Mouse (Mus musculus): ENCODE data around the gene Tarbp1. TPM values are rescaled to one million over a fixed set of nuclear protein-coding genes. Genes with fewer than 3 reads are reported as not detected.
A peak's percentile ranks its signal among the peaks of the same experiment; 100 is the strongest.

Gene Tarbp1
- polyA plus RNA-seq, 1 experiment from 2014 or later, result 2.2 TPM

- Histone ChIP-seq H3K9ac (ENCODE audit: low read length) (no peak overlapping the region), H3K36me3 (ENCODE audit: control insufficient read depth, insufficient read depth, low read length) (no peaks in the 10 kb centered on the region), H3K4me1 (ENCODE audit: control insufficient read depth, insufficient read depth, low read length) (peaks cover 8% of the 10 kb centered on the region; the same call in 1 of the 2 replicates), H3K4me3 (ENCODE audit: low read depth, low read length) (no peak overlapping the region), H3K27me3 (ENCODE audit: control insufficient read depth, insufficient read depth, low read length) (no peaks in the 10 kb centered on the region), H3K4me2 (no peak overlapping the region), H3K9me3 (ENCODE audit: control insufficient read depth, low read length) (no peaks in the 10 kb centered on the region), H3K27ac (ENCODE audit: low read depth, low read length) (no peak overlapping the region)
- DNase-seq (ENCODE audit: low spot score, missing footprints), result peak; percentile 83
- no peak for ATAC-seq (ENCODE audit: low FRiP score)
- WGBS, result 50% methylated on average over 5 of the region's 5 CpGs
Measured at GRCm38 (mm10) chr8:126395917-126396316, 78.9 kb downstream of the Tarbp1 start.

- Histone ChIP-seq H3K36me3 (ENCODE audit: control insufficient read depth, insufficient read depth, low read length) (no peaks in the 10 kb centered on the region), H3K9me3 (ENCODE audit: control insufficient read depth, low read length) (no peaks in the 10 kb centered on the region), H3K4me2 (no peak overlapping the region), H3K9ac (ENCODE audit: low read length) (no peak overlapping the region), H3K4me1 (ENCODE audit: control insufficient read depth, insufficient read depth, low read length) (peaks cover 8% of the 10 kb centered on the region; the same call in 1 of the 2 replicates), H3K27me3 (ENCODE audit: control insufficient read depth, insufficient read depth, low read length) (no peaks in the 10 kb centered on the region), H3K27ac (ENCODE audit: low read depth, low read length) (no peak overlapping the region), H3K4me3 (ENCODE audit: low read depth, low read length) (no peak overlapping the region)
- 59% methylated on average over 9 of the region's 9 CpGs for WGBS
- ATAC-seq (ENCODE audit: low FRiP score) (no peak), DNase-seq (ENCODE audit: low spot score, missing footprints) (no peak)
Measured at GRCm38 (mm10) chr8:126395386-126395785, 79.5 kb downstream of the Tarbp1 start.

GRCm38 (mm10) chr8:126391541-126391940 lies 83.3 kb downstream of the Tarbp1 start:
- DNase-seq (ENCODE audit: low spot score, missing footprints) (no peak), ATAC-seq (ENCODE audit: low FRiP score) (no peak)
- WGBS, result 78% methylated on average over 2 of the region's 2 CpGs

GRCm38 (mm10) chr8:126387566-126387965 lies 87.3 kb downstream of the Tarbp1 start:
- Histone ChIP-seq H3K4me2 (no peak overlapping the region), H3K9ac (ENCODE audit: low read length) (no peak overlapping the region), H3K27ac (ENCODE audit: low read depth, low read length) (no peak overlapping the region), H3K36me3 (ENCODE audit: control insufficient read depth, insufficient read depth, low read length) (no peaks in the 10 kb centered on the region), H3K27me3 (ENCODE audit: control insufficient read depth, insufficient read depth, low read length) (no peaks in the 10 kb centered on the region), H3K4me3 (ENCODE audit: low read depth, low read length) (no peak overlapping the region), H3K4me1 (ENCODE audit: control insufficient read depth, insufficient read depth, low read length) (peaks cover under 1% of the 10 kb centered on the region; the same call in 1 of the 2 replicates), H3K9me3 (ENCODE audit: control insufficient read depth, low read length) (no peaks in the 10 kb centered on the region)
- ATAC-seq (ENCODE audit: low FRiP score) (no peak), DNase-seq (ENCODE audit: low spot score, missing footprints) (no peak)
- WGBS, result 89% methylated on average over 4 of the region's 4 CpGs

More at GRCm38 (mm10) chr8:126391541-126391940, 83.3 kb downstream of the Tarbp1 start:
- H3K27me3 ChIP-seq (ENCODE audit: control insufficient read depth, insufficient read depth, low read length), result no peaks in the 10 kb centered on the region
- no peak overlapping the region for H3K27ac ChIP-seq (ENCODE audit: low read depth, low read length)
- H3K4me3 ChIP-seq (ENCODE audit: low read depth, low read length), result no peak overlapping the region
- H3K4me2 ChIP-seq, result no peak overlapping the region
- H3K9me3 ChIP-seq (ENCODE audit: control insufficient read depth, low read length), result no peaks in the 10 kb centered on the region
- peaks cover 8% of the 10 kb centered on the region; the same call in 1 of the 2 replicates for H3K4me1 ChIP-seq (ENCODE audit: control insufficient read depth, insufficient read depth, low read length)
- H3K36me3 ChIP-seq (ENCODE audit: control insufficient read depth, insufficient read depth, low read length), result no peaks in the 10 kb centered on the region
- no peak overlapping the region for H3K9ac ChIP-seq (ENCODE audit: low read length)

- no peak overlapping the region for H3K4me3 ChIP-seq (ENCODE audit: low read depth, low read length)
- no peaks in the 10 kb centered on the region for H3K36me3 ChIP-seq (ENCODE audit: control insufficient read depth, insufficient read depth, low read length)
- no peak overlapping the region for H3K4me2 ChIP-seq
- no peaks in the 10 kb centered on the region for H3K27me3 ChIP-seq (ENCODE audit: control insufficient read depth, insufficient read depth, low read length)
- ATAC-seq (ENCODE audit: low FRiP score) (peak; percentile 58; the same call in 1 of the 2 replicates), DNase-seq (ENCODE audit: low spot score, missing footprints) (peak; percentile 89)
- WGBS, result 67% methylated on average over 5 of the region's 5 CpGs
- H3K27ac ChIP-seq (ENCODE audit: low read depth, low read length), result no peak overlapping the region
- no peaks in the 10 kb centered on the region for H3K4me1 ChIP-seq (ENCODE audit: control insufficient read depth, insufficient read depth, low read length)
- no peaks in the 10 kb centered on the region for H3K9me3 ChIP-seq (ENCODE audit: control insufficient read depth, low read length)
- no peak overlapping the region for H3K9ac ChIP-seq (ENCODE audit: low read length)
Measured at GRCm38 (mm10) chr8:126382749-126383148, 92.1 kb downstream of the Tarbp1 start.

- H3K4me1 ChIP-seq (ENCODE audit: control insufficient read depth, insufficient read depth, low read length), result no peaks in the 10 kb centered on the region
- DNase-seq (ENCODE audit: low spot score, missing footprints) (no peak), ATAC-seq (ENCODE audit: low FRiP score) (no peak)
- no peak overlapping the region for H3K9ac ChIP-seq (ENCODE audit: low read length)
- H3K36me3 ChIP-seq (ENCODE audit: control insufficient read depth, insufficient read depth, low read length), result no peaks in the 10 kb centered on the region
- no peak overlapping the region for H3K27ac ChIP-seq (ENCODE audit: low read depth, low read length)
- no peak overlapping the region for H3K4me3 ChIP-seq (ENCODE audit: low read depth, low read length)
- H3K9me3 ChIP-seq (ENCODE audit: control insufficient read depth, low read length), result no peaks in the 10 kb centered on the region
- 43% methylated on average over 14 of the region's 14 CpGs for WGBS
- no peaks in the 10 kb centered on the region for H3K27me3 ChIP-seq (ENCODE audit: control insufficient read depth, insufficient read depth, low read length)
- H3K4me2 ChIP-seq, result no peak overlapping the region
Measured at GRCm38 (mm10) chr8:126382216-126382615, 92.6 kb downstream of the Tarbp1 start.

- Histone ChIP-seq H3K27ac (ENCODE audit: low read depth, low read length) (no peak overlapping the region), H3K4me1 (ENCODE audit: control insufficient read depth, insufficient read depth, low read length) (no peaks in the 10 kb centered on the region), H3K36me3 (ENCODE audit: control insufficient read depth, insufficient read depth, low read length) (no peaks in the 10 kb centered on the region), H3K9me3 (ENCODE audit: control insufficient read depth, low read length) (no peaks in the 10 kb centered on the region), H3K4me3 (ENCODE audit: low read depth, low read length) (no peak overlapping the region), H3K27me3 (ENCODE audit: control insufficient read depth, insufficient read depth, low read length) (no peaks in the 10 kb centered on the region), H3K9ac (ENCODE audit: low read length) (no peak overlapping the region), H3K4me2 (no peak overlapping the region)
- DNase-seq (ENCODE audit: low spot score, missing footprints) (no peak), ATAC-seq (ENCODE audit: low FRiP score) (no peak)
- WGBS, result 81% methylated on average over 7 of the region's 7 CpGs
Measured at GRCm38 (mm10) chr8:126381299-126381698, 93.6 kb downstream of the Tarbp1 start.

GRCm38 (mm10) chr8:126380141-126380540 lies 94.7 kb downstream of the Tarbp1 start:
- Histone ChIP-seq H3K36me3 (ENCODE audit: control insufficient read depth, insufficient read depth, low read length) (no peaks in the 10 kb centered on the region), H3K27me3 (ENCODE audit: control insufficient read depth, insufficient read depth, low read length) (no peaks in the 10 kb centered on the region), H3K9ac (ENCODE audit: low read length) (no peak overlapping the region), H3K4me3 (ENCODE audit: low read depth, low read length) (no peak overlapping the region), H3K4me2 (no peak overlapping the region), H3K4me1 (ENCODE audit: control insufficient read depth, insufficient read depth, low read length) (no peaks in the 10 kb centered on the region), H3K27ac (ENCODE audit: low read depth, low read length) (no peak overlapping the region), H3K9me3 (ENCODE audit: control insufficient read depth, low read length) (no peaks in the 10 kb centered on the region)
- DNase-seq (ENCODE audit: low spot score, missing footprints) (no peak), ATAC-seq (ENCODE audit: low FRiP score) (no peak)
- WGBS, result 61% methylated on average over 2 of the region's 2 CpGs

GRCm38 (mm10) chr8:126379580-126379979 lies 95.3 kb downstream of the Tarbp1 start:
- Histone ChIP-seq H3K27me3 (ENCODE audit: control insufficient read depth, insufficient read depth, low read length) (no peaks in the 10 kb centered on the region), H3K4me2 (no peak overlapping the region), H3K9me3 (ENCODE audit: control insufficient read depth, low read length) (no peaks in the 10 kb centered on the region), H3K36me3 (ENCODE audit: control insufficient read depth, insufficient read depth, low read length) (no peaks in the 10 kb centered on the region), H3K9ac (ENCODE audit: low read length) (no peak overlapping the region), H3K27ac (ENCODE audit: low read depth, low read length) (no peak overlapping the region), H3K4me1 (ENCODE audit: control insufficient read depth, insufficient read depth, low read length) (no peaks in the 10 kb centered on the region), H3K4me3 (ENCODE audit: low read depth, low read length) (no peak overlapping the region)
- ATAC-seq (ENCODE audit: low FRiP score) (no peak), DNase-seq (ENCODE audit: low spot score, missing footprints) (no peak)
- whole genome bisulfite sequencing, result 92% methylated on average over 6 of the region's 6 CpGs
